Mouse (Mus musculus) ES-Bruce4 (cell line): ENCODE results near the gene Slco2a1.

Experiments
- CTCF ChIP-seq: IDR thresholded peaks from one replicate; pipeline ENCODE4 v1.8.1; 2011; ENCODE audit warnings: low read depth, low read length
- EP300 ChIP-seq: IDR thresholded peaks from 2 replicates; pipeline ENCODE4 v1.6.1; 2011; ENCODE audit warnings: low read depth, low read length; ENCODE audit not compliant: insufficient read depth
- POLR2A ChIP-seq: IDR thresholded peaks from one replicate; pipeline ENCODE4 v1.8.1; 2011; ENCODE audit warnings: low read length; ENCODE audit not compliant: insufficient read depth

GRCm38 (mm10) chr9:103140384-103140783 is 151.9 kb downstream of the Slco2a1 start:
- TF ChIP-seq POLR2A (no peak), CTCF (no peak), EP300 (no peak)
